Mouse (Mus musculus) liver, postnatal 0 days (tissue): ENCODE results near the gene Tekt1. TPM values are rescaled to one million over a fixed set of nuclear protein-coding genes. Genes with fewer than 3 reads are reported as not detected.
"Not testable (repeated sequence)": the region's sequence is repeated elsewhere in the genome, so short reads cannot be mapped to it uniquely, and the experiment has no call there.

ENCODE experiments used
- ATAC-seq: fragments of 200-750 bp; cut with Nextera tagmentation; 2 replicates; pipeline ENCODE4 v1.8.0; 2017; ENCODE audit warnings: mild to moderate bottlenecking, moderate library complexity
- DNase-seq: peaks from one replicate; pipeline ENCODE4 v3.0.0-alpha.2; 2016
- H3K27ac ChIP-seq: fragments of 300-500 bp; sonication (generic); 2 replicates; pipeline ENCODE4 v1.5.1; 2014; ENCODE audit warnings: antibody characterized with exemption, moderate library complexity, mild to moderate bottlenecking, low read depth
- H3K27me3 ChIP-seq: fragments of 300-500 bp; sonication (generic); 2 replicates; pipeline ENCODE4 v1.6.1; 2014; ENCODE audit warnings: low read length, control low read depth, mixed read lengths; ENCODE audit not compliant: insufficient read depth
- H3K36me3 ChIP-seq: fragments of 300-500 bp; sonication (generic); replicated peaks from 2 replicates; pipeline ENCODE4 v1.6.1; 2014; ENCODE audit warnings: mild to moderate bottlenecking, control low read depth, low read length, moderate library complexity, mixed read lengths; ENCODE audit not compliant: insufficient read depth
- H3K4me1 ChIP-seq: fragments of 300-500 bp; sonication (generic); 2 replicates; pipeline ENCODE4 v1.6.1; 2014; ENCODE audit warnings: antibody characterized with exemption, mild to moderate bottlenecking, control low read depth; ENCODE audit not compliant: insufficient read depth
- H3K4me2 ChIP-seq: fragments of 300-500 bp; sonication (generic); 2 replicates; pipeline ENCODE4 v1.6.1; 2014; ENCODE audit warnings: low read depth, mild to moderate bottlenecking, low read length, moderate library complexity, mixed read lengths
- H3K4me3 ChIP-seq: fragments of 300-500 bp; sonication (generic); 2 replicates; pipeline ENCODE4 v1.5.1; 2014; ENCODE audit warnings: low read depth, low read length
- H3K9ac ChIP-seq: fragments of 300-500 bp; sonication (generic); replicated peaks from 2 replicates; pipeline ENCODE4 v1.6.1; 2014; ENCODE audit warnings: mild to moderate bottlenecking, moderate library complexity
- H3K9me3 ChIP-seq: fragments of 300-500 bp; sonication (generic); 2 replicates; pipeline ENCODE4 v1.6.1; 2016; ENCODE audit warnings: mild to moderate bottlenecking, control low read depth, low read length, mixed read lengths
- CTCF ChIP-seq: sonication (generic); IDR thresholded peaks from 2 replicates; pipeline ENCODE4 v1.5.1; 2016; ENCODE audit warnings: antibody characterized with exemption, low read depth
- EP300 ChIP-seq: IDR thresholded peaks from 2 replicates; pipeline ENCODE4 v1.6.1; 2016; ENCODE audit warnings: antibody characterized with exemption, low read depth, mild to moderate bottlenecking
- WGBS: fragments of 180-500 bp; shearing (Covaris S2); extraction: QIAGEN DNeasy Blood & Tissue Kit; methylation state at CpG from one replicate; pipeline ENCODE4 v1.1.7; 2014; ENCODE audit not compliant: insufficient replicate concordance; 5-methylcytosine and 5-hydroxymethylcytosine counted together
- polyA plus RNA-seq: library from polyadenylated mRNA; unstranded; fragments of >200 nt; fragmentation: Nextera tagmentation; extraction: Ambion mirVana; gene quantifications from 2 replicates; pipeline ENCODE4 v1.2.1, GENCODE M21; 2015

Gene Tekt1
- polyA plus RNA-seq, 1 experiment from 2014 or later, result not detected

- no peak for ATAC-seq
- DNase-seq, result no peak
- no peak overlapping the region for H3K27ac ChIP-seq
- WGBS, result 20% methylated on average over 1 of the region's 1 CpGs
- no peak overlapping the region for H3K4me3 ChIP-seq
- no peaks in the 10 kb centered on the region for H3K36me3 ChIP-seq
- TF ChIP-seq CTCF (no peak), EP300 (no peak)
- H3K4me2 ChIP-seq, result no peak overlapping the region
- H3K27me3 ChIP-seq, result 0 out of 2 replicates have a peak, but pooled peaks cover 2% of the 10 kb centered on the region
- H3K4me1 ChIP-seq, result peaks cover 3% of the 10 kb centered on the region; the same call in 1 of the 2 replicates
- no peak overlapping the region for H3K9ac ChIP-seq
- no peaks in the 10 kb centered on the region for H3K9me3 ChIP-seq
Observed at GRCm38 (mm10) chr11:72352272-72352671, 10.0 kb downstream of the Tekt1 start.

GRCm38 (mm10) chr11:72349652-72350051, 12.6 kb downstream of the Tekt1 start:
- WGBS, result 46% methylated on average over 4 of the region's 4 CpGs
- Histone ChIP-seq H3K36me3 (no peaks in the 10 kb centered on the region), H3K9ac (no peak overlapping the region), H3K4me1 (no peaks in the 10 kb centered on the region), H3K4me3 (no peak overlapping the region), H3K9me3 (no peaks in the 10 kb centered on the region), H3K27me3 (no peaks in the 10 kb centered on the region), H3K4me2 (no peak overlapping the region), H3K27ac (no peak overlapping the region)
- no peak for DNase-seq
- no peak for ATAC-seq
- no peak for TF ChIP-seq CTCF
- TF ChIP-seq EP300, result no peak

- no peak for TF ChIP-seq CTCF
- TF ChIP-seq EP300, result no peak
- ATAC-seq (no peak), DNase-seq (no peak)
- Histone ChIP-seq H3K4me2 (no peak overlapping the region), H3K9ac (no peak overlapping the region), H3K27me3 (no peaks in the 10 kb centered on the region), H3K4me1 (no peaks in the 10 kb centered on the region), H3K4me3 (no peak overlapping the region), H3K27ac (no peak overlapping the region), H3K9me3 (no peaks in the 10 kb centered on the region), H3K36me3 (no peaks in the 10 kb centered on the region)
- WGBS, result 49% methylated on average over 8 of the region's 8 CpGs
Observed at GRCm38 (mm10) chr11:72349016-72349415, 13.2 kb downstream of the Tekt1 start.

- Histone ChIP-seq H3K4me2 (no peak overlapping the region), H3K9ac (no peak overlapping the region), H3K27me3 (no peaks in the 10 kb centered on the region), H3K36me3 (no peaks in the 10 kb centered on the region), H3K27ac (no peak overlapping the region), H3K9me3 (no peaks in the 10 kb centered on the region), H3K4me1 (no peaks in the 10 kb centered on the region), H3K4me3 (no peak overlapping the region)
- DNase-seq (no peak), ATAC-seq (no peak)
- 50% methylated on average over 10 of the region's 10 CpGs for WGBS
- no peak for TF ChIP-seq EP300
- TF ChIP-seq CTCF, result no peak
Observed at GRCm38 (mm10) chr11:72348563-72348962, 13.7 kb downstream of the Tekt1 start.

- Histone ChIP-seq H3K9me3 (no peaks in the 10 kb centered on the region), H3K27me3 (no peaks in the 10 kb centered on the region), H3K4me3 (no peak overlapping the region), H3K9ac (no peak overlapping the region), H3K4me2 (no peak overlapping the region), H3K4me1 (0 out of 2 replicates have a peak, but pooled peaks cover 3% of the 10 kb centered on the region), H3K27ac (no peak overlapping the region), H3K36me3 (no peaks in the 10 kb centered on the region)
- 83% methylated on average over 11 of the region's 11 CpGs for whole genome bisulfite sequencing
- TF ChIP-seq CTCF, result no peak
- no peak for TF ChIP-seq EP300
- DNase-seq (no peak), ATAC-seq (no peak)
Observed at GRCm38 (mm10) chr11:72344486-72344885, 17.8 kb downstream of the Tekt1 start.

GRCm38 (mm10) chr11:72343904-72344303, 18.3 kb downstream of the Tekt1 start:
- Histone ChIP-seq H3K4me3 (no peak overlapping the region), H3K9me3 (no peaks in the 10 kb centered on the region), H3K36me3 (no peaks in the 10 kb centered on the region), H3K27me3 (no peaks in the 10 kb centered on the region), H3K9ac (no peak overlapping the region), H3K4me2 (no peak overlapping the region), H3K4me1 (0 out of 2 replicates have a peak, but pooled peaks cover 3% of the 10 kb centered on the region), H3K27ac (no peak overlapping the region)
- TF ChIP-seq EP300, result no peak
- peak; percentile 73 for TF ChIP-seq CTCF
- 22% methylated on average over 8 of the region's 8 CpGs for WGBS
- ATAC-seq, result no peak
- peak; percentile 68 for DNase-seq

- 90% methylated on average over 5 of the region's 5 CpGs for WGBS
- not testable (repeated sequence) for H3K4me1 ChIP-seq
Observed at GRCm38 (mm10) chr11:72343238-72343625, 19.0 kb downstream of the Tekt1 start.

More at GRCm38 (mm10) chr11:72343238-72343625, 19.0 kb downstream of the Tekt1 start:
- not testable (repeated sequence) for H3K4me2 ChIP-seq, ATAC-seq, H3K4me3 ChIP-seq, DNase-seq, H3K9ac ChIP-seq, H3K9me3 ChIP-seq, H3K27ac ChIP-seq, H3K27me3 ChIP-seq, H3K36me3 ChIP-seq
